Mouse (Mus musculus) thymus, postnatal 4 days (tissue): ENCODE results near the gene Slc6a14.

Source experiments
- DNase-seq: peaks from one replicate; pipeline ENCODE4 v3.0.0; 2021

Slc6a14 gene

GRCm38 (mm10) chrX:21714829-21715228 is at the start of gene Slc6a14:
TSS of gene Slc6a14 (plus strand) at chrX:21714896.
- DNase-seq, result no peak

GRCm38 (mm10) chrX:21670896-21671295 is 43.8 kb upstream of the Slc6a14 start:
- no peak for DNase-seq

GRCm38 (mm10) chrX:21695220-21695619 is 19.5 kb upstream of the Slc6a14 start:
- no peak for DNase-seq

- DNase-seq, result no peak
Measured at GRCm38 (mm10) chrX:21695687-21696086, 19.0 kb upstream of the Slc6a14 start.

GRCm38 (mm10) chrX:21701646-21702045 is 13.1 kb upstream of the Slc6a14 start:
- no peak for DNase-seq

GRCm38 (mm10) chrX:21704470-21704869 is 10.2 kb upstream of the Slc6a14 start:
- DNase-seq, result no peak

GRCm38 (mm10) chrX:21715293-21715692 is 597 bp downstream of the Slc6a14 start:
- no peak for DNase-seq

GRCm38 (mm10) chrX:21716885-21717284 is 2.2 kb downstream of the Slc6a14 start:
- DNase-seq, result no peak

- DNase-seq, result no peak
Measured at GRCm38 (mm10) chrX:21744997-21745396, 30.3 kb downstream of the Slc6a14 start, which contains the start of gene Gm28269. TSS of gene Gm28269 (minus strand) at chrX:21745097.
